Mouse (Mus musculus) hindbrain, embryonic 15.5 days (tissue): Measurements from ENCODE around the gene Smco2. TPM values are rescaled to one million over a fixed set of nuclear protein-coding genes. Genes with fewer than 3 reads are reported as not detected.
"Not testable (repeated sequence)": the region's sequence is repeated elsewhere in the genome, so short reads cannot be mapped to it uniquely, and the experiment has no call there.

Experiments
- ATAC-seq: fragments of 200-750 bp; cut with Nextera tagmentation; 2 replicates; pipeline ENCODE4 v1.8.0; 2017; ENCODE audit warnings: low read depth, moderate number of reproducible peaks, moderate TSS enrichment; ENCODE audit not compliant: low FRiP score
- H3K27ac ChIP-seq: fragments of 300-500 bp; sonication (generic); replicated peaks from 2 replicates; pipeline ENCODE4 v1.5.1; 2015; ENCODE audit warnings: mild to moderate bottlenecking, inconsistent platforms
- H3K27me3 ChIP-seq: fragments of 300-500 bp; sonication (generic); 2 replicates; pipeline ENCODE4 v1.6.1; 2015; ENCODE audit warnings: control low read depth, inconsistent platforms
- H3K36me3 ChIP-seq: fragments of 300-500 bp; sonication (generic); 2 replicates; pipeline ENCODE4 v1.6.1; 2015; ENCODE audit warnings: control low read depth, inconsistent platforms
- H3K4me1 ChIP-seq: fragments of 300-500 bp; sonication (generic); replicated peaks from 2 replicates; pipeline ENCODE4 v1.6.1; 2015; ENCODE audit warnings: control low read depth, inconsistent platforms
- H3K4me2 ChIP-seq: fragments of 300-500 bp; sonication (generic); 2 replicates; pipeline ENCODE4 v1.6.1; 2015; ENCODE audit warnings: moderate library complexity, mild to moderate bottlenecking, inconsistent platforms
- H3K4me3 ChIP-seq: fragments of 300-500 bp; sonication (generic); 2 replicates; pipeline ENCODE4 v1.5.1; 2015; ENCODE audit warnings: mild to moderate bottlenecking, inconsistent platforms
- H3K9ac ChIP-seq: fragments of 300-500 bp; sonication (generic); 2 replicates; pipeline ENCODE4 v1.6.1; 2015; ENCODE audit warnings: inconsistent platforms
- H3K9me3 ChIP-seq: fragments of 300-500 bp; sonication (generic); 2 replicates; pipeline ENCODE4 v1.6.1; 2016; ENCODE audit warnings: control low read depth, inconsistent platforms
- WGBS: fragments of 180-500 bp; shearing (Covaris S2); methylation state at CpG from one replicate; pipeline ENCODE4 v1.1.7; 2015; 5-methylcytosine and 5-hydroxymethylcytosine counted together
- polyA plus RNA-seq: library from polyadenylated mRNA; unstranded; fragments of >200 nt; fragmentation: Nextera tagmentation; extraction: Ambion mirVana; gene quantifications from 2 replicates; pipeline ENCODE4 v1.2.1, GENCODE M21; 2015

The Smco2 gene
- polyA plus RNA-seq, 1 experiment from 2014 or later = not detected

DNA sequence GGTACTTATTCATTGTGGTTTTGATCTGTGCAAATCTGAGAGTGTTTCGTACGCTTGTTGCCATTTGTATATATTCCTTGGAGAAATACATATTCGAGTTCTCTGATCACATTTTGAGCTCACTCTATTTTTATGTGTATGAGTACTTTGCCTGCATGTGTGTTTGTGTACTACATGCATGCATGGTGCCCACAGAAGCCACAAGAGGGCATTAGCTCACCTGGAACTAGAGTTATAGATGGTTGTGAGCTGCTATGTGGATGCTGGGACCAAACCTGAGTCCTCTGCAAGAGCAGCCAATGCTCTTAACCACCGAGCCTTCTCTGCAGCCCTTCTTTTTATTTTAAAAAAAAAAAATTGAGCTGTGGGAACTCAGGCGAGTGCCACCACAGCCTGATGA is 11.5 kb upstream of the Smco2 start:
- Histone ChIP-seq H3K36me3 (no peaks in the 10 kb centered on the region), H3K4me2 (no peak overlapping the region), H3K4me1 (no peaks in the 10 kb centered on the region), H3K27ac (no peak overlapping the region), H3K9ac (no peak overlapping the region), H3K9me3 (no peaks in the 10 kb centered on the region), H3K4me3 (no peak overlapping the region), H3K27me3 (no peaks in the 10 kb centered on the region)
- ATAC-seq = no peak
- 93% methylated on average over 5 of the region's 5 CpGs for WGBS

GRCm38 (mm10) chr6:146838863-146839262 is 11.0 kb upstream of the Smco2 start:
- Histone ChIP-seq H3K9me3 (no peaks in the 10 kb centered on the region), H3K27ac (no peak overlapping the region), H3K4me1 (no peaks in the 10 kb centered on the region), H3K4me2 (no peak overlapping the region), H3K36me3 (no peaks in the 10 kb centered on the region), H3K4me3 (no peak overlapping the region), H3K9ac (no peak overlapping the region), H3K27me3 (no peaks in the 10 kb centered on the region)
- no peak for ATAC-seq
- 96% methylated on average over 4 of the region's 4 CpGs for WGBS

GRCm38 (mm10) chr6:146844867-146845266 is 5.0 kb upstream of the Smco2 start:
- H3K27me3 ChIP-seq = no peaks in the 10 kb centered on the region
- no peak overlapping the region for H3K4me2 ChIP-seq
- no peak for ATAC-seq
- no peak overlapping the region for H3K27ac ChIP-seq
- 78% methylated on average over 6 of the region's 6 CpGs for WGBS
- H3K9ac ChIP-seq = no peak overlapping the region
- H3K36me3 ChIP-seq = no peaks in the 10 kb centered on the region
- no peaks in the 10 kb centered on the region for H3K4me1 ChIP-seq
- no peaks in the 10 kb centered on the region for H3K9me3 ChIP-seq
- no peak overlapping the region for H3K4me3 ChIP-seq

DNA sequence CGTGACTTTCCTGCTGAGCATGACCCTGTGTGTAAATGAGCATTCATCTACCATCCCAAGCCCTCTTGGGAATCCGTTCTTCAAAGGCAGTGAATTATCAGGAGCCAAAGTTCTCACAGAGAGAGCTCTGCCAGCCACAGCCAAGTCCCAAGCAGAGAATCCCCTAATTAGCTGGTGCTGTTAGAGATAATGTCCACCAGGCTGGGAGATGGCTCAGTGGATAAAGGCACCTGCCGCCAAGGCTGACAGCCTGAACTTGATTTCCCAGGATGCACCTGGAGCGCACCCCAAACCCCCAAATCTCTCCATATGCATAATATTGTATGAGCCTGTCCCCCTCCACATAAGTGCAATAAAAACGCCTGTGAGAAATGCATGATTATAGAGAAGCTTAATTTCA is 4.6 kb upstream of the Smco2 start:
- H3K9me3 ChIP-seq = no peaks in the 10 kb centered on the region

GRCm38 (mm10) chr6:146845961-146846750 is 3.7 kb upstream of the Smco2 start:
- Histone ChIP-seq H3K27me3 (no peaks in the 10 kb centered on the region), H3K9me3 (no peaks in the 10 kb centered on the region), H3K4me3 (no peak overlapping the region), H3K4me1 (no peaks in the 10 kb centered on the region), H3K36me3 (no peaks in the 10 kb centered on the region), H3K27ac (no peak overlapping the region), H3K9ac (no peak overlapping the region), H3K4me2 (no peak overlapping the region)
- 73% methylated on average over 15 of the region's 15 CpGs for WGBS
- ATAC-seq = 0 out of 2 replicates have a peak, but pooled peaks have one; percentile 54

More for the DNA sequence above, 4.6 kb upstream of the Smco2 start:
- Histone ChIP-seq H3K36me3 (no peaks in the 10 kb centered on the region), H3K4me3 (no peak overlapping the region), H3K4me2 (no peak overlapping the region), H3K9ac (no peak overlapping the region), H3K27me3 (no peaks in the 10 kb centered on the region), H3K27ac (no peak overlapping the region), H3K4me1 (no peaks in the 10 kb centered on the region)
- no peak for ATAC-seq
- WGBS = 74% methylated on average over 5 of the region's 5 CpGs

- Histone ChIP-seq H3K9me3 (no peaks in the 10 kb centered on the region), H3K4me1 (no peaks in the 10 kb centered on the region), H3K36me3 (no peaks in the 10 kb centered on the region), H3K27me3 (no peaks in the 10 kb centered on the region), H3K9ac (no peak overlapping the region), H3K4me2 (no peak overlapping the region), H3K4me3 (no peak overlapping the region), H3K27ac (no peak overlapping the region)
- no peak for ATAC-seq
- WGBS = 85% methylated on average over 3 of the region's 3 CpGs
Observed at GRCm38 (mm10) chr6:146847402-146847801, 2.5 kb upstream of the Smco2 start.

DNA sequence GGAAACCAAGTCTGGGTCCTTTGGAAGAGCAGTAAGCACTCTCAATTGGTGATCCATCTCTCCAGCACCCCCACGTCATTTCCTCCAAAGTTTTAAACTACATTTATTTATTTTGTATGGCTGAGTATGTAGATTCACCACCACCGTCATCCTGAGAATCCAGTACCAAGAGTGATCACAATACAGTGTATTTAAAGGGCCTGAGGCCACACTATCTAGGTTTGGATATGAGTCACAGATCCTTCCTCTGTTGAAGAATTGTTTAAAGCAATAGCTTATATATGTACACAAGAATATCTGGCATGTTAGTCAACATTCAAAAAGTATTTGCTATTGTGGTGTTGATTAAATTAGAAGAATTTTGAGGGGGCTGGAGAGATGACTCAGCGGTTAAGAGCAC is 1.6 kb upstream of the Smco2 start:
- WGBS = 91% methylated on average over 3 of the region's 3 CpGs
- no peak overlapping the region for H3K4me2 ChIP-seq
- no peaks in the 10 kb centered on the region for H3K36me3 ChIP-seq
- ATAC-seq = no peak
- no peaks in the 10 kb centered on the region for H3K27me3 ChIP-seq
- no peaks in the 10 kb centered on the region for H3K4me1 ChIP-seq
- H3K9ac ChIP-seq = no peak overlapping the region
- no peak overlapping the region for H3K4me3 ChIP-seq
- H3K9me3 ChIP-seq = no peaks in the 10 kb centered on the region
- H3K27ac ChIP-seq = no peak overlapping the region

DNA sequence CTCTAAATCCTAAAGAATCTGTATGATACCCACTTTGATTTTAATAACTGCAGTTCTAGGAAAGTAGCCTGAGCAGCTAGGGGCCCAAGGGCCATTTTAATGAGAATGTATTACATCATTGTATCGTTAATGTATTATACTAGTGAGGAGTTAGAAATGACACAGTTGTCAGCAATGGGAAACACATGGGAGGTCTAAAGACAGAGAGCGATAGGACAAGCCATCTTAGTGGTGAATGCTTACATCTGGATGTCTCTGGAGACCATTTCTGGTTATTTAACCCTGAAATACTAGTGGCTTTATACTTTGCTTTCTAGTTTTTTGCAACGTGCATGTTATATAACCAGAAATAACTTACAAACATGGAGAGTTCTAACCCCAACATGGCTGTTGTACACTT is 2.0 kb downstream of the Smco2 start:
- Histone ChIP-seq H3K27me3 (no peaks in the 10 kb centered on the region), H3K9ac (no peak overlapping the region), H3K27ac (no peak overlapping the region), H3K9me3 (no peaks in the 10 kb centered on the region), H3K36me3 (no peaks in the 10 kb centered on the region), H3K4me1 (no peaks in the 10 kb centered on the region), H3K4me2 (no peak overlapping the region), H3K4me3 (no peak overlapping the region)
- WGBS = 90% methylated on average over 3 of the region's 3 CpGs
- ATAC-seq = no peak

- Histone ChIP-seq H3K9ac (no peak overlapping the region), H3K27me3 (no peaks in the 10 kb centered on the region), H3K9me3 (no peaks in the 10 kb centered on the region), H3K4me3 (no peak overlapping the region), H3K36me3 (no peaks in the 10 kb centered on the region), H3K27ac (no peak overlapping the region), H3K4me2 (no peak overlapping the region), H3K4me1 (no peaks in the 10 kb centered on the region)
- no peak for ATAC-seq
- WGBS = 79% methylated on average over 4 of the region's 4 CpGs
Observed at GRCm38 (mm10) chr6:146852739-146853138, 2.8 kb downstream of the Smco2 start.

DNA sequence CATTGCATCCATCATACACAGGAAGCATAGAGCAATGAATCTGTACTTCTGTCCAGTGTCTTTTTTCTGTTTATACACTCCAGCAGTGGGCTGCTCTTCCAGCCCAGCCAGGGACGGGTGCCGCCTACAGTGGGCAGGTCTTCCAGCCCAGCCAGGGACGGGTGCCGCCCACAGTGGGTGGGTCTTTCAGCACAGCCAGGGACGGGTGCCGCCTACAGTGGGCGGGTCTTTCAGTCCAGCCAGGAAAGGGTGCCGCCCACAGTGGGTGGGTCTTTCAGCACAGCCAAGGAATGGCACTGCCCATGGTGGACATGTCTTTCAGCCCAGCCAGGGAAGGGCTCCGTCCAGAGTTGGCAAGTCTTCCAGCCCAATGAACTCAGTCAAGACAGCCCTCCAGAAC is 5.3 kb downstream of the Smco2 start:
- Histone ChIP-seq H3K9ac (no peak overlapping the region), H3K4me3 (no peak overlapping the region), H3K4me1 (no peaks in the 10 kb centered on the region), H3K9me3 (no peaks in the 10 kb centered on the region), H3K36me3 (no peaks in the 10 kb centered on the region), H3K27me3 (no peaks in the 10 kb centered on the region), H3K27ac (no peak overlapping the region), H3K4me2 (no peak overlapping the region)
- peak; percentile 45; the same call in 1 of the 2 replicates for ATAC-seq
- WGBS = 98% methylated on average over 9 of the region's 9 CpGs

DNA sequence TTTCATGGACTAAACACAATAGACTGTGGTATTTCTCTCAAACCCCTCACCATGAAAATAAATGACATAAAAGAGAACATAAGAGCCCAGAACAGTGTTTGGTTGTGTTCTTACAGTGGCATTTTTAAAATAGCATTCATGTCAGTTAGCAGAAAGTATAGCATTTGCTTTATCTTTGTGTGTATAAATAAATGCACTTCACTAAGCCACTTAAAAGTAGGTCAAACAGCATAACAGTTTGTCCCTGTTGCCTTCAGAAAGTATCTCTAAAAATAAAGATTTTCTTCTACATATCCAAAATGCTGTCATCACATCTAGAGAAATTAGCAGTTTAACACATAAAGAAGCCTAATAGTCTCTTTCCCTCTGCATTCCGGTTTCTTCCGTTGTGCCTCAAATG is 7.5 kb downstream of the Smco2 start:
- Histone ChIP-seq H3K4me2 (no peak overlapping the region), H3K27ac (no peak overlapping the region), H3K36me3 (no peaks in the 10 kb centered on the region), H3K27me3 (no peaks in the 10 kb centered on the region), H3K4me1 (no peaks in the 10 kb centered on the region), H3K9me3 (no peaks in the 10 kb centered on the region), H3K4me3 (no peak overlapping the region), H3K9ac (no peak overlapping the region)
- no peak for ATAC-seq
- WGBS = 95% methylated on average over 2 of the region's 2 CpGs

DNA sequence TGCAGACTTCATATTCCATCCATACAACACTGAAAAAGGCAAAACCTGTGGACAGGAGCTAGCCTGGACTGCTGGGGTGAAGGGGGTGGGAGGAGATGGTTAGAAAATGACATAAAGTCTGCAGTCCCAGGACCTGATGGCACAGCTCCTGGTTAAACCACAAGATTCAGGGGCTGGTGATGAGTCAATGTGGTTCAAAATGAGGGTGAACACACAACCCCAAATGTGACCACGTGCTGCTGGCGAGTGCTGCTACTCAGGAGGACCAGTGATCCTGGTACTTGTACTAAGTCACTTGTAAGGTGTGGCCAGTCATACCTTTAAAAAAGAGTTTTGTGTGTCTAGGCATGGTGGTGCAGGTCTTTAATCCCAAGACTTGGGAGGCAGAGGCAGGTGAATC is 13.2 kb downstream of the Smco2 start:
- no peak overlapping the region for H3K27ac ChIP-seq
- no peaks in the 10 kb centered on the region for H3K27me3 ChIP-seq
- H3K9ac ChIP-seq = no peak overlapping the region
- H3K4me2 ChIP-seq = no peak overlapping the region
- H3K36me3 ChIP-seq = no peaks in the 10 kb centered on the region
- H3K9me3 ChIP-seq = no peaks in the 10 kb centered on the region
- H3K4me1 ChIP-seq = no peaks in the 10 kb centered on the region
- WGBS = 94% methylated on average over 2 of the region's 2 CpGs
- H3K4me3 ChIP-seq = no peak overlapping the region
- no peak for ATAC-seq

DNA sequence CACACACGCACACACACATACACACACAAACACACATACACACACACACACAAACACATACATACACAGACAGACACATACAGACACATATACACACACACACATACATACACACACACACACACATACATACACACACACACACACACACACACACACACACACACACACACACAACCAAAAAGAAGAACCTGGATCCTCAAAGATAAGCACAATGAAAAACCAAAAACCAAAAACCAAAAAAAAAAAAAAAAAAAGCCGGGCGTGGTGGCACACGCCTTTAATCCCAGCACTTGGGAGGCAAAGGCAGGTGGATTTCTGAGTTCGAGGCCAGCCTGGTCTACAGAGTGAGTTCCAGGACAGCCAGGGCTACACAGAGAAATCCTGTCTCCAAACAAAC is 14.5 kb downstream of the Smco2 start:
- not testable (repeated sequence) for H3K27me3 ChIP-seq, H3K36me3 ChIP-seq, H3K4me2 ChIP-seq, H3K4me1 ChIP-seq, H3K27ac ChIP-seq, ATAC-seq, H3K4me3 ChIP-seq, H3K9me3 ChIP-seq, H3K9ac ChIP-seq
- WGBS = 92% methylated on average over 3 of the region's 5 CpGs
